Comparison of ENCODE assay signal across 10 mouse cellular contexts in genomic region chr2:20942434-20943198, GRCm38 (mm10). TPM values are rescaled to one million over a fixed set of nuclear protein-coding genes. Genes with fewer than 3 reads are reported as not detected.
DNase-seq lines count a peak whose midpoint lies in the region; ATAC-seq and TF ChIP-seq lines count a peak whose summit lies in the region.
"Had no signal": no experiment of that assay in that cellular context is flagged by ENCODE, and none has a peak within 500 bp of the region (broad histone marks: within the 10 kb centered on the region; RNA-seq: fewer than 3 reads in every experiment).

No protein-coding gene starts in this region.

- intact Hi-C loops in left cerebral cortex, adult 2 months (cut with DNase I) = no loop called here

- DNase-seq in embryonic facial prominence, embryonic 14.5 days (ENCODE audit: low spot score) = peak; percentile 32
- no peak for DNase-seq in embryonic facial prominence, embryonic 10.5 days (ENCODE audit: low spot score)
- DNase-seq in left cerebral cortex, adult 2 months (ENCODE audit: extremely low spot score in 1 of 2, low spot score in 2 of 2) = no peak
- DNase-seq in left cerebral cortex, adult 9 months (ENCODE audit: low spot score in 2 of 2) = no peak
- DNase-seq in forebrain, postnatal 0 days = no peak
- no peak for DNase-seq in frontal cortex, postnatal 10 days (ENCODE audit: low spot score in 2 of 2)
- DNase-seq in thymus, postnatal 36 days = no peak

- 55% methylated on average over 10 of the region's 10 CpGs for WGBS in embryonic facial prominence, embryonic 14.5 days
- 68% methylated on average over 10 of the region's 10 CpGs for WGBS in embryonic facial prominence, embryonic 10.5 days
- 44% methylated on average over 10 of the region's 10 CpGs for WGBS in forebrain, postnatal 0 days
- 31% methylated on average over 10 of the region's 10 CpGs for WGBS in neural tube, embryonic 14.5 days

- no peak for ATAC-seq in embryonic facial prominence, embryonic 14.5 days (ENCODE audit: low read depth)
- ATAC-seq in forebrain, postnatal 0 days = no peak
- ATAC-seq in neural tube, embryonic 14.5 days (ENCODE audit: low read depth) = peak; percentile 47; the same call in 1 of the 2 replicates
- ATAC-seq: activated CD4-positive, CD25-positive, alpha-beta regulatory T cell, adult 4 months had no signal

- TF ChIP-seq CTCF in left cerebral cortex, adult 2 months (IDR thresholded peaks at IDR 0.05) = no peak
- TF ChIP-seq CTCF in forebrain, postnatal 0 days (IDR thresholded peaks at IDR 0.05; ENCODE audit: low read depth) = no peak

- no peaks in the 10 kb centered on the region for H3K27me3 ChIP-seq in embryonic facial prominence, embryonic 14.5 days (replicated peaks; ENCODE audit: control insufficient read depth, insufficient read depth, low read length)
- H3K27me3 ChIP-seq in embryonic facial prominence, embryonic 10.5 days (replicated peaks; ENCODE audit: low read depth, poor library complexity, severe bottlenecking) = no peaks in the 10 kb centered on the region
- H3K27me3 ChIP-seq in forebrain, postnatal 0 days (ENCODE audit: insufficient read depth, low read length) = no peaks in the 10 kb centered on the region
- H3K27me3 ChIP-seq in neural tube, embryonic 14.5 days (ENCODE audit: control insufficient read depth, insufficient read depth, low read length) = no peaks in the 10 kb centered on the region
- H3K27me3 ChIP-seq: lung, embryonic 15.5 days had no signal

- no peak overlapping the region for H3K4me3 ChIP-seq in embryonic facial prominence, embryonic 14.5 days (ENCODE audit: low read depth, low read length)
- no peak overlapping the region for H3K4me3 ChIP-seq in embryonic facial prominence, embryonic 10.5 days
- H3K4me3 ChIP-seq in left cerebral cortex, adult 2 months = peak overlapping the region; percentile 3; the same call in 1 of the 2 replicates
- no peak overlapping the region for H3K4me3 ChIP-seq in forebrain, postnatal 0 days (ENCODE audit: low read depth, low read length)
- no peak overlapping the region for H3K4me3 ChIP-seq in neural tube, embryonic 14.5 days (ENCODE audit: low read depth, low read length)
- H3K4me3 ChIP-seq: lung, embryonic 15.5 days had no signal

- no peaks in the 10 kb centered on the region; the same call in 1 of the 2 replicates for H3K36me3 ChIP-seq in embryonic facial prominence, embryonic 14.5 days (ENCODE audit: control insufficient read depth, insufficient read depth, low read length)
- peaks cover 8% of the 10 kb centered on the region for H3K36me3 ChIP-seq in embryonic facial prominence, embryonic 10.5 days (replicated peaks)
- H3K36me3 ChIP-seq in forebrain, postnatal 0 days (ENCODE audit: insufficient read depth) = no peaks in the 10 kb centered on the region
- H3K36me3 ChIP-seq in neural tube, embryonic 14.5 days (ENCODE audit: control insufficient read depth, insufficient read depth, low read length) = no peaks in the 10 kb centered on the region
- H3K36me3 ChIP-seq: lung, embryonic 15.5 days had no signal

- H3K4me2 ChIP-seq in embryonic facial prominence, embryonic 14.5 days (ENCODE audit: low read depth, low read length) = no peak overlapping the region
- peak overlapping the region; percentile 15; the same call in 1 of the 2 replicates for H3K4me2 ChIP-seq in forebrain, postnatal 0 days (ENCODE audit: low read depth)
- H3K4me2 ChIP-seq in neural tube, embryonic 14.5 days (ENCODE audit: low read depth, low read length) = no peak overlapping the region
- H3K4me2 ChIP-seq: lung, embryonic 15.5 days had no signal

- peaks cover 11% of the 10 kb centered on the region for H3K4me1 ChIP-seq in embryonic facial prominence, embryonic 14.5 days (ENCODE audit: control insufficient read depth, insufficient read depth, low read length)
- peaks cover 38% of the 10 kb centered on the region for H3K4me1 ChIP-seq in embryonic facial prominence, embryonic 10.5 days
- 0 out of 2 replicates have a peak, but pooled peaks cover 7% of the 10 kb centered on the region for H3K4me1 ChIP-seq in forebrain, postnatal 0 days (ENCODE audit: insufficient read depth)
- H3K4me1 ChIP-seq in neural tube, embryonic 14.5 days (ENCODE audit: control insufficient read depth, insufficient read depth, low read length) = peaks cover 13% of the 10 kb centered on the region; the same call in 1 of the 2 replicates

- H3K9ac ChIP-seq in embryonic facial prominence, embryonic 14.5 days (ENCODE audit: low read depth, low read length) = no peak overlapping the region
- no peak overlapping the region for H3K9ac ChIP-seq in forebrain, postnatal 0 days
- H3K9ac ChIP-seq in neural tube, embryonic 14.5 days (replicated peaks; ENCODE audit: low read depth, low read length) = no peak overlapping the region
- H3K9ac ChIP-seq: lung, embryonic 15.5 days had no signal

- H3K27ac ChIP-seq in embryonic facial prominence, embryonic 14.5 days (replicated peaks; ENCODE audit: low read depth, low read length) = no peak overlapping the region
- no peak overlapping the region for H3K27ac ChIP-seq in embryonic facial prominence, embryonic 10.5 days (replicated peaks)
- peak overlapping the region; percentile 58; the same call in 1 of the 2 replicates for H3K27ac ChIP-seq in left cerebral cortex, adult 2 months
- no peak overlapping the region for H3K27ac ChIP-seq in forebrain, postnatal 0 days (ENCODE audit: low read depth, low read length)
- no peak overlapping the region for H3K27ac ChIP-seq in neural tube, embryonic 14.5 days (ENCODE audit: low read depth, low read length)
- H3K27ac ChIP-seq: lung, embryonic 15.5 days had no signal

- no peaks in the 10 kb centered on the region; the same call in 1 of the 2 replicates for H3K9me3 ChIP-seq in embryonic facial prominence, embryonic 14.5 days (ENCODE audit: control insufficient read depth, low read length)
- H3K9me3 ChIP-seq in embryonic facial prominence, embryonic 10.5 days = no peaks in the 10 kb centered on the region
- H3K9me3 ChIP-seq in forebrain, postnatal 0 days (ENCODE audit: low read length) = no peaks in the 10 kb centered on the region
- H3K9me3 ChIP-seq in neural tube, embryonic 14.5 days (ENCODE audit: control insufficient read depth, low read length) = no peaks in the 10 kb centered on the region
- H3K9me3 ChIP-seq: lung, embryonic 15.5 days had no signal

RNA-seq across cellular contexts. Expression of gene Arhgap21, which starts 26.1 kb away (rescaled TPM):
- 19.1 and 20.3 TPM in 2 replicates for polyA plus RNA-seq in embryonic facial prominence, embryonic 14.5 days (2014; fragmentation: Nextera tagmentation; extraction: Ambion mirVana)
- 15.7 and 23.1 TPM in 2 replicates for polyA plus RNA-seq in embryonic facial prominence, embryonic 10.5 days (2016; fragmentation: Nextera tagmentation; extraction: Ambion mirVana)
- total RNA-seq in left cerebral cortex, adult 2 months (2021) = 100 to 1,000 TPM; 299 to 304 TPM
- 94.7 and 99.1 TPM in 2 replicates for total RNA-seq in forebrain, postnatal 0 days (2014; rRNA removed)
- polyA plus RNA-seq in forebrain, postnatal 0 days (2015; fragmentation: Nextera tagmentation; extraction: Ambion mirVana) = 18.2 and 24.9 TPM in 2 replicates
- polyA plus RNA-seq in neural tube, embryonic 14.5 days (2014; fragmentation: Nextera tagmentation; extraction: Ambion mirVana) = 47.7 and 53.4 TPM in 2 replicates
